Mouse (Mus musculus) neural tube, embryonic 11.5 days (tissue): ENCODE results near the gene Hspa4. TPM values are rescaled to one million over a fixed set of nuclear protein-coding genes. Genes with fewer than 3 reads are reported as not detected.
"Not testable (repeated sequence)": the region's sequence is repeated elsewhere in the genome, so short reads cannot be mapped to it uniquely, and the experiment has no call there.

Experiments used
- ATAC-seq: fragments of 200-750 bp; cut with Nextera tagmentation; 2 replicates; pipeline ENCODE4 v1.8.0; 2017; ENCODE audit warnings: moderate number of reproducible peaks, mild to moderate bottlenecking, moderate TSS enrichment, moderate library complexity; ENCODE audit not compliant: insufficient read depth, low FRiP score, low TSS enrichment
- DNase-seq: peaks from one replicate; pipeline ENCODE4 v3.0.0-alpha.2; 2015; ENCODE audit warnings: low spot score
- H3K27ac ChIP-seq: fragments of 300-500 bp; sonication (generic); 2 replicates; pipeline ENCODE4 v1.5.1; 2014; ENCODE audit warnings: low read depth, mild to moderate bottlenecking, low read length
- H3K27me3 ChIP-seq: fragments of 300-500 bp; sonication (generic); 2 replicates; pipeline ENCODE4 v1.6.1; 2014; ENCODE audit warnings: mild to moderate bottlenecking, low read length, mixed read lengths; ENCODE audit not compliant: control insufficient read depth, insufficient read depth
- H3K36me3 ChIP-seq: fragments of 300-500 bp; sonication (generic); 2 replicates; pipeline ENCODE4 v1.6.1; 2014; ENCODE audit warnings: mild to moderate bottlenecking, low read length, moderate library complexity, mixed read lengths; ENCODE audit not compliant: control insufficient read depth, insufficient read depth
- H3K4me1 ChIP-seq: fragments of 300-500 bp; sonication (generic); 2 replicates; pipeline ENCODE4 v1.6.1; 2014; ENCODE audit warnings: low read length, mixed read lengths; ENCODE audit not compliant: control insufficient read depth, insufficient read depth
- H3K4me2 ChIP-seq: fragments of 300-500 bp; sonication (generic); 2 replicates; pipeline ENCODE4 v1.6.1; 2014; ENCODE audit warnings: low read depth, mild to moderate bottlenecking, moderate library complexity
- H3K4me3 ChIP-seq: fragments of 300-500 bp; sonication (generic); 2 replicates; pipeline ENCODE4 v1.5.1; 2014; ENCODE audit warnings: low read depth, low read length
- H3K9ac ChIP-seq: fragments of 300-500 bp; sonication (generic); 2 replicates; pipeline ENCODE4 v1.6.1; 2014; ENCODE audit warnings: mild to moderate bottlenecking, low read length
- H3K9me3 ChIP-seq: fragments of 300-500 bp; sonication (generic); 2 replicates; pipeline ENCODE4 v1.6.1; 2016; ENCODE audit warnings: low read length; ENCODE audit not compliant: control insufficient read depth
- WGBS: fragments of 180-500 bp; shearing (Covaris S2); extraction: QIAGEN DNeasy Blood & Tissue Kit; methylation state at CpG from one replicate; pipeline ENCODE4 v1.1.7; 2014; 5-methylcytosine and 5-hydroxymethylcytosine counted together
- polyA plus RNA-seq: library from polyadenylated mRNA; unstranded; fragments of >200 nt; fragmentation: Nextera tagmentation; extraction: Ambion mirVana; gene quantifications from 2 replicates; pipeline ENCODE4 v1.2.1, GENCODE M21; 2014

Hspa4 gene
- polyA plus RNA-seq, 1 experiment from 2014 or later: 115 TPM

GRCm38 (mm10) chr11:53312823-53313222, 12.6 kb upstream of the Hspa4 start:
- H3K4me3 ChIP-seq, H3K27me3 ChIP-seq, ATAC-seq, H3K4me1 ChIP-seq, DNase-seq, H3K9ac ChIP-seq, H3K36me3 ChIP-seq, H3K27ac ChIP-seq, H3K9me3 ChIP-seq, H3K4me2 ChIP-seq: not testable (repeated sequence)
- 93% methylated on average over 1 of the region's 1 CpGs for WGBS

- ATAC-seq: no peak
- Histone ChIP-seq H3K27ac (no peak overlapping the region), H3K4me1 (no peaks in the 10 kb centered on the region), H3K4me2 (no peak overlapping the region), H3K9ac (no peak overlapping the region), H3K36me3 (no peaks in the 10 kb centered on the region), H3K4me3 (no peak overlapping the region), H3K9me3 (no peaks in the 10 kb centered on the region), H3K27me3 (no peaks in the 10 kb centered on the region)
- DNase-seq: no peak
- 60% methylated on average over 1 of the region's 1 CpGs for WGBS
Observed at GRCm38 (mm10) chr11:53311385-53311784, 11.1 kb upstream of the Hspa4 start.

DNA sequence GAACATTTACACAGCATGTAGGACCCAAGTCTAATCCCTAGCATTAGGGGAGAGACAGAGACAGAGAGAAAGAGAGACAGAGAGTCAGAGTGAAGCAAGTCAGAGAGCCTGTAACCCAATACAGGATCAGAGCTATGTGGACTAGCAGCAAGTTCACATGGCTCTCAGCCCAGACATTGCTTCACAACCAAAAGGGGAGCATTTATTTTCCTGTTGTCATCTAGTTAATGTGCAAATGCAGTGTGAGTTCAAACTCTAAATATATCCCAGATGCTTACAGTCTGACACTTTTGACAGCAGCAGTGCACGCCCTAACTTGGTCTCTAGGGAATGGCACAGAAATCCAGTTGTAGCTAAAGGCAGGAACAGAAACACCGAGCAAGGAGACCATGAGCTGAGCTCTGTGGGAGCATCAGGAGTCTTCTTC, 8.6 kb upstream of the Hspa4 start:
- Histone ChIP-seq H3K4me2 (no peak overlapping the region), H3K4me1 (no peaks in the 10 kb centered on the region), H3K9ac (no peak overlapping the region), H3K9me3 (no peaks in the 10 kb centered on the region), H3K36me3 (no peaks in the 10 kb centered on the region), H3K27ac (no peak overlapping the region), H3K27me3 (no peaks in the 10 kb centered on the region), H3K4me3 (no peak overlapping the region)
- ATAC-seq: no peak
- 75% methylated on average over 2 of the region's 2 CpGs for WGBS
- no peak for DNase-seq

DNA sequence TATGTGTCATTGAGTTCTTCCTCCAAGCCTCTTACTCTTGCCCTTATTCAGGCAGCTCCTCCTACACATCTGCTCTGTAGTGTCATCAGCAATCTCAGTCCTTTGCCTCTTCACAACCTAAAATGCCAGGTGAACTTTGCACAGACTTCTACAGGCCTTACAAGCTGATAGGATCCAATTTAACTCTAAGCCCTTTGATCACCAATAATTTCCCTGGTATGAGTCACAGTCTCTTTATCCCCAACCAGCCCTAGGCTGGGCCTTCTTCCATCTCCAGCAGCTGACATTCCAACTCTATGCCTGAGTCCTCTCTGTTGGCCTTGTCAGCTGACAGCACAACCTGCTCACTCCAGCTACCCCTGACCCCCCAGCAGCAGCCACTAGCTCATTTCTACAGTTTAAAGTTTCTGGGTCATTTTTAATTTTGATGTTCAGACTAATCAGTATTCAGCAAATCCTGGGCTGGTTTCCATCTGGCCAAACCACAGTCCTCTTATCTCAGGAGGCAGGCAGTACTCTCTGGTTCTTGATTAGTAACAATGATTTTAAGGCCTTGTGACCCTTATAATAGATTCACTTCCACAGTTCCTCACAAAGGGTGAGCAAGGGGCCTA, 8.1 kb upstream of the Hspa4 start:
- DNase-seq: no peak
- Histone ChIP-seq H3K36me3 (no peaks in the 10 kb centered on the region), H3K27me3 (no peaks in the 10 kb centered on the region), H3K4me2 (no peak overlapping the region), H3K9me3 (no peaks in the 10 kb centered on the region), H3K27ac (no peak overlapping the region), H3K4me1 (no peaks in the 10 kb centered on the region), H3K9ac (no peak overlapping the region), H3K4me3 (no peak overlapping the region)
- ATAC-seq: no peak

- ATAC-seq (no peak), DNase-seq (no peak)
- Histone ChIP-seq H3K36me3 (no peaks in the 10 kb centered on the region), H3K4me2 (no peak overlapping the region), H3K27me3 (no peaks in the 10 kb centered on the region), H3K4me1 (no peaks in the 10 kb centered on the region), H3K9me3 (no peaks in the 10 kb centered on the region), H3K9ac (no peak overlapping the region), H3K27ac (peak overlapping the region; percentile 34; the same call in 1 of the 2 replicates), H3K4me3 (no peak overlapping the region)
- WGBS: 80% methylated on average over 10 of the region's 10 CpGs
Observed at GRCm38 (mm10) chr11:53307558-53308065, 7.4 kb upstream of the Hspa4 start.

DNA sequence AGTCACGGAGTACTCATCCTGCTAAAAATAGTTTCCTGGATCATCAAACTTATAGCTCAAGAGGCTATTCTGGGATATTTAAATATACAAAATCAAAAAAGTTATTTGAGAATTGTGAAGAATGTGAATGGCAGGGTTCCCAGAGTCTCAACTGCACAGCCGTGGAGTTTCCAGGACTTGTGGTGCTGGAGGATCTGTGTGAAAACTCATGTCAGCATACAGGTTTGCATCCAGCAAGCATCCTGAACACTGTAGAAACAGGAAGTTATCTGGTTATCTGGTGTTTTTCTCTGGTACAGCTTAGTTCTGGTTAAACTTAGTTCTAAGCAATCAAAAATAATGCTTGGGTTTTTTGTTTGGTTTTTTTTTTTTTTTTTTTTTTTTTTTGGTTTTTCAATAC, 6.7 kb upstream of the Hspa4 start:
- H3K4me2 ChIP-seq: no peak overlapping the region
- no peak overlapping the region for H3K4me3 ChIP-seq
- H3K4me1 ChIP-seq: no peaks in the 10 kb centered on the region
- WGBS: 87% methylated on average over 2 of the region's 2 CpGs
- H3K27me3 ChIP-seq: no peaks in the 10 kb centered on the region
- H3K27ac ChIP-seq: no peak overlapping the region
- H3K9me3 ChIP-seq: no peaks in the 10 kb centered on the region
- H3K36me3 ChIP-seq: no peaks in the 10 kb centered on the region
- ATAC-seq: no peak
- H3K9ac ChIP-seq: no peak overlapping the region
- DNase-seq: no peak

DNA sequence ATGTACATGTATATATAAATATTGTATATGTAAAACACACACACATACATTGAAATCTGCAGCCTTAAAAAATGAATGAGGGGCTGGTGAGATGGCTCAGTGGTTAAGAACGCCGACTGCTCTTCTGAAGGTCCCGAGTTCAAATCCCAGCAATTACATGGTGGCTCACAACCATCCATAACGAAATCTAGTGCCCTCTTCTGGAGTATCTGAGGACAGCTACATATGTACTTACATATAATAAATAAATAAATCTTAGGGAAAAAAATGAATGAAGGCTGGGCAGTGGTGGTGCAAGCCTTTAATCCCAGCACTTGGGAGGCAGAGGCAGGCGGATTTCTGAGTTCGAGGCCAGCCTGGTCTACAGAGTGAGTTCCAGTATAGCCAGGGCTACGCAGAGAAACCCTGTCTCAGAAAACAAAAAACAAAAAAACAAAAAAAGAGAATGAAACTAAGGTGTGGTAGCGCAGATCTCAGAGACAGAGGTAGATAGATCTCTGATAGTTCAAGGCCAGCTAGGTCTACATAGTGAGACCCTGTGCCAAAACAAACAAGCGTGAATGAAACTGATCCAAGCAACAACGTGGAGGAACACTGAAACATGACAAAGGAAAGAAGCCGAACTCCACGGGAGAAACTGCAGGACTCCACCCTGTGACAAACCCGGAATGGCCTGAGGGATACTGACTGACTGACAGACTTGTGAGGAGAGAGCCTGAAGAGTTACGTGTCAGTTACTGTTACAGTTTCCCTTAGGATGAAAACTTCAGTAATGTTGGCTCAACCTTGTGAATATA, 4.0 kb upstream of the Hspa4 start:
- Histone ChIP-seq H3K9ac (no peak overlapping the region), H3K27me3 (no peaks in the 10 kb centered on the region), H3K4me3 (no peak overlapping the region), H3K36me3 (no peaks in the 10 kb centered on the region; the same call in 1 of the 2 replicates), H3K27ac (no peak overlapping the region), H3K9me3 (no peaks in the 10 kb centered on the region), H3K4me1 (0 out of 2 replicates have a peak, but pooled peaks cover 4% of the 10 kb centered on the region), H3K4me2 (no peak overlapping the region)
- DNase-seq (no peak), ATAC-seq (no peak)
- 82% methylated on average over 14 of the region's 14 CpGs for WGBS

DNA sequence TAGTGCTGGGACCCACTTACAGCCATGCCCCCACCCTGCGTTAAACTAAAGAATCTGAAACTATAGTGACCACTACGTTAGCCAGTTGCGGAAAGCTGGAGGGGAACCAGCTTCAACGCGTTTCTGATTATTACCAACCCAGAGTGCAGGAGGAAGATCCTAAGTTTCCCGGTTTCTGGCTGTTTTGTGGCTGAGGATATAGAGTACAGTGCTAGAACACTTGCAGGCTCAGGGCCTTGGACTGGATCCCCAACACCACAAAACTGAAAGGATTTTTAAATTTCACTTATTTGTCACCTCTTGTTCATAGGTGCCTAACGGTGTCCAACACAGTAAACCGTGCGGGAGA, 884 bp upstream of the Hspa4 start:
- ATAC-seq: no peak
- 63% methylated on average over 9 of the region's 9 CpGs for WGBS
- H3K4me3 ChIP-seq: peak overlapping the region; percentile 100
- peaks cover 9% of the 10 kb centered on the region; the same call in 1 of the 2 replicates for H3K4me1 ChIP-seq
- H3K4me2 ChIP-seq: peak overlapping the region; percentile 77
- H3K27ac ChIP-seq: peak overlapping the region; percentile 96
- peak overlapping the region; percentile 99 for H3K9ac ChIP-seq
- no peaks in the 10 kb centered on the region; the same call in 1 of the 2 replicates for H3K36me3 ChIP-seq
- H3K27me3 ChIP-seq: no peaks in the 10 kb centered on the region
- DNase-seq: no peak
- no peaks in the 10 kb centered on the region for H3K9me3 ChIP-seq
